Mouse (Mus musculus): Measurements from ENCODE around the gene Ifnz. TPM values are rescaled to one million over a fixed set of nuclear protein-coding genes. Genes with fewer than 3 reads are reported as not detected.
"Not testable (repeated sequence)": the region's sequence is repeated elsewhere in the genome, so short reads cannot be mapped to it uniquely, and the experiment has no call there.

Gene Ifnz
- polyA plus RNA-seq, 1 experiment = not detected

- peak; percentile 60; the same call in 1 of the 2 replicates for TF ChIP-seq CTCF (IDR thresholded peaks at IDR 0.05; ENCODE audit: extremely low read depth, insufficient read depth, insufficient read length, insufficient replicate concordance)
- 1% methylated on average over 21 of the region's 21 CpGs for WGBS
- peak overlapping the region; percentile 97 for H3K27ac ChIP-seq (ENCODE audit: insufficient read depth, low read length)
- not testable (repeated sequence) for H3K4me1 ChIP-seq (ENCODE audit: control insufficient read depth, insufficient read depth, insufficient read length); H3K36me3 ChIP-seq (ENCODE audit: control insufficient read depth, insufficient read depth, low read length); H3K27me3 ChIP-seq (ENCODE audit: control insufficient read depth, insufficient read depth, low read length)
- H3K4me3 ChIP-seq (ENCODE audit: extremely low read depth, insufficient read depth, insufficient read length) = peak overlapping the region; percentile 83; the same call in 1 of the 2 replicates
- DNase-seq (ENCODE audit: low read depth in 1 of 2, low spot score in 2 of 2) = peak; percentile 80 to 81
These were observed 24.3 kb upstream of the Ifnz start for GRCm38 (mm10) chr4:88757628-88758031.

GRCm38 (mm10) chr4:88758751-88759150 is 23.2 kb upstream of the Ifnz start:
- 90% methylated on average over 9 of the region's 9 CpGs for WGBS
- not testable (repeated sequence) for H3K27me3 ChIP-seq (ENCODE audit: control insufficient read depth, insufficient read depth, low read length); DNase-seq (ENCODE audit: low read depth in 1 of 2, low spot score in 2 of 2); H3K27ac ChIP-seq (ENCODE audit: insufficient read depth, low read length); H3K4me1 ChIP-seq (ENCODE audit: control insufficient read depth, insufficient read depth, insufficient read length); H3K36me3 ChIP-seq (ENCODE audit: control insufficient read depth, insufficient read depth, low read length); H3K4me3 ChIP-seq (ENCODE audit: extremely low read depth, insufficient read depth, insufficient read length)

DNA sequence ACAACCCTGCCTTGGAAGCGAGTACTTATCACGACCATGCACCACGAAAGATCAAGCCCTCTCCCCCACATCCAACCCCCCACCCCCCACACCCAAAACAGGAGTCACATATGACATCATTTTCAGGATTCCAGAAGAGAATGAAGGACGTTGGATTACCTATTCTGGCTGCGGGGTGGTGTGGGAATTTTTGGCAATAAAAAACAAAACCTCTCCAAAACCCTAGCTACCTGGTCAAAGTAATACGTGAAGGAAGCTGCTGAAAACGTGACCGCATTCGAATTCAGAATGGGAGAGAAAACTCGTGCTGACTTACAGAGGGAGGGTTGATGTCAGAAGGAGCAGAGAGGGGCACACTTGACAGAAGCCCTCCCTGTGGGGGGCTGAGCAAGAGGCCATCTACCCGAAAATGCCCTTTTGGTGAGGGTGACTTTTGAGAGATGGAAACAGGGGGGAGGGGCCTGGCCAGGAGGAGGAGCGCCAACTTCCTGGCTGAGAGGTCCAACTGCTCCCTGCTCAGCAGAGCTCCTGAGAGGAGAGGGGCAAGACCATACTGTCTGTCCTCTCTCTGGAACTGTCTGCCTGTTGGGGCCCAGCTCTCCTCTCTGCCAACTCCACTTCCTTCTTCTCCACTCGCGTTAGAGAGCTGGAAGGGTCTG is 22.2 kb upstream of the Ifnz start, which contains the start of gene Gm13283:
Gene Gm13283 (plus strand): TSS at position 510 of the 659 bp plus-strand sequence.
- peak in 1 of 2 experiments; percentile 26 for DNase-seq (ENCODE audit: low read depth in 1 of 2, low spot score in 2 of 2)
- H3K36me3 ChIP-seq (ENCODE audit: control insufficient read depth, insufficient read depth, low read length); H3K27me3 ChIP-seq (ENCODE audit: control insufficient read depth, insufficient read depth, low read length); H3K4me1 ChIP-seq (ENCODE audit: control insufficient read depth, insufficient read depth, insufficient read length): not testable (repeated sequence)
- Histone ChIP-seq H3K27ac (ENCODE audit: insufficient read depth, low read length) (peak within 1 kb of the TSS; percentile 50; the same call in 1 of the 2 replicates), H3K4me3 (ENCODE audit: extremely low read depth, insufficient read depth, insufficient read length) (peak within 1 kb of the TSS; percentile 61)
- WGBS = 19% methylated on average over 11 of the region's 14 CpGs

DNA sequence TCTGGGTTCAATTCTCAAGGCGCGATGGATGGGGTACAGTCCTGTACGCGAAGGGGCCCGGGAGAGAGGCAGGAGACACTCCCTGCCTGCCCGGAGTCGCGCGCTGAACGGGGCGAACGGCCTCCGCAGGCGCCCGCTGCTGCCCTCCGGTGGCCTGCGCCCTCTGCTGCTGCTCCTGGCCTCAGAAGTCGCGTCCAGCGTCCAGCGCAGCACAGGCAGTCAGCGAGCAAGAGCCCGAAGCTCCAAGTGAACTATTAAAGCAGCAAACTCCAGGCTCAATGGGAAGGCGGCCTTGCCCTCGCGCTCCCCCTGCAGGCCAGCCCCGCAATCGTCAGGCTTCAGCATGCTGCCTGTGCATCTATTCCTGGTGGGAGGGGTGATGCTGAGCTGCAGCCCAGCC is 21.5 kb upstream of the Ifnz start:
- H3K4me1 ChIP-seq (ENCODE audit: control insufficient read depth, insufficient read depth, insufficient read length); H3K36me3 ChIP-seq (ENCODE audit: control insufficient read depth, insufficient read depth, low read length); H3K27me3 ChIP-seq (ENCODE audit: control insufficient read depth, insufficient read depth, low read length): not testable (repeated sequence)
- peak; percentile 50 to 52 for DNase-seq (ENCODE audit: low read depth in 1 of 2, low spot score in 2 of 2)
- Histone ChIP-seq H3K4me3 (ENCODE audit: extremely low read depth, insufficient read depth, insufficient read length) (peak overlapping the region; percentile 61), H3K27ac (ENCODE audit: insufficient read depth, low read length) (peak overlapping the region; percentile 50; the same call in 1 of the 2 replicates)
- under 1% methylated on average over 26 of the region's 28 CpGs for WGBS

GRCm38 (mm10) chr4:88761776-88762175 is 20.2 kb upstream of the Ifnz start:
- H3K27me3 ChIP-seq (ENCODE audit: control insufficient read depth, insufficient read depth, low read length); H3K4me3 ChIP-seq (ENCODE audit: extremely low read depth, insufficient read depth, insufficient read length); H3K4me1 ChIP-seq (ENCODE audit: control insufficient read depth, insufficient read depth, insufficient read length); H3K27ac ChIP-seq (ENCODE audit: insufficient read depth, low read length); H3K36me3 ChIP-seq (ENCODE audit: control insufficient read depth, insufficient read depth, low read length): not testable (repeated sequence)
- peak in 1 of 2 experiments; percentile 69 for DNase-seq (ENCODE audit: low read depth in 1 of 2, low spot score in 2 of 2)
- 73% methylated on average over 6 of the region's 8 CpGs for WGBS

- not testable (repeated sequence) for H3K27me3 ChIP-seq (ENCODE audit: control insufficient read depth, insufficient read depth, low read length); H3K36me3 ChIP-seq (ENCODE audit: control insufficient read depth, insufficient read depth, low read length); DNase-seq (ENCODE audit: low read depth in 1 of 2, low spot score in 2 of 2); H3K4me3 ChIP-seq (ENCODE audit: extremely low read depth, insufficient read depth, insufficient read length); H3K4me1 ChIP-seq (ENCODE audit: control insufficient read depth, insufficient read depth, insufficient read length); H3K27ac ChIP-seq (ENCODE audit: insufficient read depth, low read length)
- WGBS = 60% methylated on average over 9 of the region's 9 CpGs
These were observed 19.6 kb upstream of the Ifnz start for GRCm38 (mm10) chr4:88762341-88762740.

GRCm38 (mm10) chr4:88763384-88764018 is 18.4 kb upstream of the Ifnz start:
- H3K36me3 ChIP-seq (ENCODE audit: control insufficient read depth, insufficient read depth, low read length); H3K27me3 ChIP-seq (ENCODE audit: control insufficient read depth, insufficient read depth, low read length); H3K4me1 ChIP-seq (ENCODE audit: control insufficient read depth, insufficient read depth, insufficient read length); H3K27ac ChIP-seq (ENCODE audit: insufficient read depth, low read length): not testable (repeated sequence)
- WGBS = 2% methylated on average over 32 of the region's 42 CpGs
- peak in 1 of 2 experiments; percentile 32 for DNase-seq (ENCODE audit: low read depth in 1 of 2, low spot score in 2 of 2)
- peak overlapping the region; percentile 51 for H3K4me3 ChIP-seq (ENCODE audit: extremely low read depth, insufficient read depth, insufficient read length)

DNA sequence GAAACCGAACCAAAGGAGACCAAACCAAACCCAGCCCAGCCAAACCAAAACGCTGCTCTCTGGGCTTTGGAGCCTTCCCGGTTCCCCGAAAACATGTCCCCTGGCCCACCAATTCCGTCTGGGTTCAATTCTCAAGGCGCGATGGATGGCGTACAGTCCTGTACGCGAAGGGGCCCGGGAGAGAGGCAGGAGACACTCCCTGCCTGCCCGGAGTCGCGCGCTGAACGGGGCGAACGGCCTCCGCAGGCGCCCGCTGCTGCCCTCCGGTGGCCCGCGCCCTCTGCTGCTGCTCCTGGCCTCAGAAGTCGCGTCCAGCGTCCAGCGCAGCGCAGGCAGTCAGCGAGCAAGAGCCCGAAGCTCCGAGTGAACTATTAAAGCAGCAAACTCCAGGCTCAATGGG is 8.4 kb upstream of the Ifnz start, which contains the start of gene Gm13290:
Gene Gm13290 (plus strand): TSS at position 301 of the 400 bp plus-strand sequence.
- not testable (repeated sequence) for H3K27me3 ChIP-seq (ENCODE audit: control insufficient read depth, insufficient read depth, low read length); DNase-seq (ENCODE audit: low read depth in 1 of 2, low spot score in 2 of 2); H3K4me1 ChIP-seq (ENCODE audit: control insufficient read depth, insufficient read depth, insufficient read length); H3K4me3 ChIP-seq (ENCODE audit: extremely low read depth, insufficient read depth, insufficient read length); H3K27ac ChIP-seq (ENCODE audit: insufficient read depth, low read length); H3K36me3 ChIP-seq (ENCODE audit: control insufficient read depth, insufficient read depth, low read length)
- no CpG with 5 or more reads among the region's 32 CpGs for WGBS

- WGBS = no CpG with 5 or more reads among the region's 29 CpGs
- H3K4me3 ChIP-seq (ENCODE audit: extremely low read depth, insufficient read depth, insufficient read length); H3K4me1 ChIP-seq (ENCODE audit: control insufficient read depth, insufficient read depth, insufficient read length); H3K27me3 ChIP-seq (ENCODE audit: control insufficient read depth, insufficient read depth, low read length); H3K27ac ChIP-seq (ENCODE audit: insufficient read depth, low read length); H3K36me3 ChIP-seq (ENCODE audit: control insufficient read depth, insufficient read depth, low read length); DNase-seq (ENCODE audit: low read depth in 1 of 2, low spot score in 2 of 2): not testable (repeated sequence)
These were observed 5.3 kb upstream of the Ifnz start, which contains the start of gene Gm13289 for GRCm38 (mm10) chr4:88776622-88777021. Gene Gm13289, plus strand, starts transcription at chr4:88776922.

GRCm38 (mm10) chr4:88779550-88779949 is 2.4 kb upstream of the Ifnz start, which contains the start of gene Gm13272:
Gene Gm13272, plus strand, starts transcription at chr4:88779850.
- no CpG with 5 or more reads among the region's 29 CpGs for WGBS
- not testable (repeated sequence) for H3K27ac ChIP-seq (ENCODE audit: insufficient read depth, low read length); H3K4me1 ChIP-seq (ENCODE audit: control insufficient read depth, insufficient read depth, insufficient read length); DNase-seq (ENCODE audit: low read depth in 1 of 2, low spot score in 2 of 2); H3K27me3 ChIP-seq (ENCODE audit: control insufficient read depth, insufficient read depth, low read length); H3K4me3 ChIP-seq (ENCODE audit: extremely low read depth, insufficient read depth, insufficient read length); H3K36me3 ChIP-seq (ENCODE audit: control insufficient read depth, insufficient read depth, low read length)

All from spleen, adult 2 months (tissue).